Mouse (Mus musculus): Measurements from ENCODE around the gene Traf1. TPM values are rescaled to one million over a fixed set of nuclear protein-coding genes. Genes with fewer than 3 reads are reported as not detected.

Gene Traf1
- total and polyA plus RNA-seq, 3 experiments: 0.27 TPM; not detected in 2

DNA sequence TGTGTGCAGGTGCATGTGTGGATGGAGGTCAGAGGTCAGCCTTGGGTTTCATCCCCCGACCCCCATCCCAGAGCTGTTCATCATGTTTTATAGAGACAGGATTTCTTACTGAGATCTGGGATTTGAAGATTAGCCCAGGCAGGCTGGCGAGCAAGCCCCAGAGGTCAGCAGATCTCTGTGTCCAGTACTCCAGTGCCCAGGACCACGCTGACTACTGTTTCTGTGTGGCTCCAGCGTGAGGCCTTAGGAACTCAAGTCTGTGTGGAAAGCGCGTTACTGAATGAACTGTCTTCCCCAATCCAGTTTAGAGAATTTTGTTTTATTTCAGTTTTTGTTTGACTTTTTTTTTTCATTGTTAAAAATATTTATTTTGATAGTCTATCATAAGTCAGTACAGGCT is 2.7 kb upstream of the Traf1 start:
- TF ChIP-seq CTCF (IDR thresholded peaks at IDR 0.05; ENCODE audit: low read depth, low read length): no peak
- TF ChIP-seq GATA1 (IDR thresholded peaks at IDR 0.05; ENCODE audit: borderline replicate concordance, low read length): no peak
- no peak for TF ChIP-seq TAL1 (conservative IDR thresholded peaks at IDR 0.05; ENCODE audit: low read depth, low read length)
- no peak for TF ChIP-seq POLR2AphosphoS5 (IDR thresholded peaks at IDR 0.05; ENCODE audit: insufficient replicate concordance, low read depth, low read length)
- no peak for TF ChIP-seq GATA2 (IDR thresholded peaks at IDR 0.05; ENCODE audit: borderline replicate concordance, low read depth, low read length)
- Histone ChIP-seq H3K4me1 (ENCODE audit: insufficient read depth, low read depth, low read length) (peaks cover 19% of the 10 kb centered on the region), H3K9me3 (replicated peaks) (no peaks in the 10 kb centered on the region), H3K36me3 (replicated peaks) (no peaks in the 10 kb centered on the region), H3K27me3 (ENCODE audit: insufficient read depth, low read length) (peaks cover 17% of the 10 kb centered on the region), H3K4me3 (ENCODE audit: low read depth, low read length) (no peak overlapping the region)
- no peak for ATAC-seq (ENCODE audit: extremely low read depth, insufficient number of reproducible peaks, low FRiP score, poor library complexity, severe bottlenecking)
- DNase-seq (ENCODE audit: low spot score): no peak

GRCm38 (mm10) chr2:34963371-34963956 is 1.9 kb upstream of the Traf1 start:
- no peak for TF ChIP-seq POLR2AphosphoS5 (IDR thresholded peaks at IDR 0.05; ENCODE audit: insufficient replicate concordance, low read depth, low read length)
- no peak for TF ChIP-seq GATA1 (IDR thresholded peaks at IDR 0.05; ENCODE audit: borderline replicate concordance, low read length)
- TF ChIP-seq GATA2 (IDR thresholded peaks at IDR 0.05; ENCODE audit: borderline replicate concordance, low read depth, low read length): no peak
- no peak for TF ChIP-seq TAL1 (conservative IDR thresholded peaks at IDR 0.05; ENCODE audit: low read depth, low read length)
- TF ChIP-seq CTCF (IDR thresholded peaks at IDR 0.05; ENCODE audit: low read depth, low read length): no peak
- Histone ChIP-seq H3K36me3 (replicated peaks) (no peaks in the 10 kb centered on the region), H3K27me3 (ENCODE audit: insufficient read depth, low read length) (peaks cover 17% of the 10 kb centered on the region), H3K9me3 (replicated peaks) (no peaks in the 10 kb centered on the region), H3K4me3 (ENCODE audit: low read depth, low read length) (no peak overlapping the region), H3K4me1 (ENCODE audit: insufficient read depth, low read depth, low read length) (peaks cover 19% of the 10 kb centered on the region)
- ATAC-seq (ENCODE audit: extremely low read depth, insufficient number of reproducible peaks, low FRiP score, poor library complexity, severe bottlenecking) (no peak), DNase-seq (ENCODE audit: low spot score) (no peak)

GRCm38 (mm10) chr2:34962893-34963292 is 1.3 kb upstream of the Traf1 start:
- no peaks in the 10 kb centered on the region for H3K36me3 ChIP-seq (replicated peaks)
- no peak overlapping the region for H3K4me3 ChIP-seq (ENCODE audit: low read depth, low read length)
- peaks cover 21% of the 10 kb centered on the region for H3K27me3 ChIP-seq (ENCODE audit: insufficient read depth, low read length)
- TF ChIP-seq TAL1 (conservative IDR thresholded peaks at IDR 0.05; ENCODE audit: low read depth, low read length): no peak
- no peak for ATAC-seq (ENCODE audit: extremely low read depth, insufficient number of reproducible peaks, low FRiP score, poor library complexity, severe bottlenecking)
- H3K9me3 ChIP-seq (replicated peaks): no peaks in the 10 kb centered on the region
- no peak for DNase-seq (ENCODE audit: low spot score)
- peaks cover 19% of the 10 kb centered on the region for H3K4me1 ChIP-seq (ENCODE audit: insufficient read depth, low read depth, low read length)

- no peak for ATAC-seq (ENCODE audit: extremely low read depth, insufficient number of reproducible peaks, low FRiP score, poor library complexity, severe bottlenecking)
- H3K4me1 ChIP-seq (ENCODE audit: insufficient read depth, low read depth, low read length): peaks cover 19% of the 10 kb centered on the region
- no peak for DNase-seq (ENCODE audit: low spot score)
- peaks cover 26% of the 10 kb centered on the region for H3K27me3 ChIP-seq (ENCODE audit: insufficient read depth, low read length)
- H3K4me3 ChIP-seq (ENCODE audit: low read depth, low read length): no peak overlapping the region
- TF ChIP-seq CTCF (IDR thresholded peaks at IDR 0.05; ENCODE audit: low read depth, low read length) (no peak), GATA1 (IDR thresholded peaks at IDR 0.05; ENCODE audit: borderline replicate concordance, low read length) (no peak), POLR2AphosphoS5 (IDR thresholded peaks at IDR 0.05; ENCODE audit: insufficient replicate concordance, low read depth, low read length) (no peak), GATA2 (IDR thresholded peaks at IDR 0.05; ENCODE audit: borderline replicate concordance, low read depth, low read length) (no peak), TAL1 (conservative IDR thresholded peaks at IDR 0.05; ENCODE audit: low read depth, low read length) (no peak)
- no peaks in the 10 kb centered on the region for H3K36me3 ChIP-seq (replicated peaks)
- H3K9me3 ChIP-seq (replicated peaks): no peaks in the 10 kb centered on the region
Measured at GRCm38 (mm10) chr2:34962211-34962610, 639 bp upstream of the Traf1 start.

DNA sequence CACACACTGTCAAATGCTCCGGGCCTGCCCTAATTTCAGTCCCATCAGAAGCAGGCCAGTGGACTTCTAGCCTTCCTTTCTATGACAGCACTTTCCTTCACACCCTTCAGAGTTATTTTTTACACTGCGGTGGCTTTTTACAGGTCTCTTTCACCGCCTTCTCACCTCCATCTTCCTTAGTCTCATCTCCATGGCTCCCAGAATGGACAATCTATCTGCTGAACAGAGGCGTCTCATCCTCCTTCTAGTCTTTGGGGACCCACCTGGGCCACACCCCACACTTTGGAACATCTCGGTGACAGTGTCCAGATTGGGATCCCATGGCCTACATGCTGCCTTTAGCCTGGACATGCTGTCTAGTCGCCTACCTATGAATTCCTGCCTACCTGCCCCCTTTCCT is 606 bp downstream of the Traf1 start:
- no peak for DNase-seq (ENCODE audit: low spot score)
- Histone ChIP-seq H3K9me3 (replicated peaks) (no peaks in the 10 kb centered on the region), H3K27me3 (ENCODE audit: insufficient read depth, low read length) (peaks cover 36% of the 10 kb centered on the region), H3K36me3 (replicated peaks) (no peaks in the 10 kb centered on the region), H3K4me1 (ENCODE audit: insufficient read depth, low read depth, low read length) (peaks cover 17% of the 10 kb centered on the region), H3K4me3 (ENCODE audit: low read depth, low read length) (no peak overlapping the region)
- TF ChIP-seq GATA1 (IDR thresholded peaks at IDR 0.05; ENCODE audit: borderline replicate concordance, low read length) (no peak), TAL1 (conservative IDR thresholded peaks at IDR 0.05; ENCODE audit: low read depth, low read length) (no peak), GATA2 (IDR thresholded peaks at IDR 0.05; ENCODE audit: borderline replicate concordance, low read depth, low read length) (no peak), CTCF (IDR thresholded peaks at IDR 0.05; ENCODE audit: low read depth, low read length) (no peak), POLR2AphosphoS5 (IDR thresholded peaks at IDR 0.05; ENCODE audit: insufficient replicate concordance, low read depth, low read length) (no peak)
- ATAC-seq (ENCODE audit: extremely low read depth, insufficient number of reproducible peaks, low FRiP score, poor library complexity, severe bottlenecking): no peak

DNA sequence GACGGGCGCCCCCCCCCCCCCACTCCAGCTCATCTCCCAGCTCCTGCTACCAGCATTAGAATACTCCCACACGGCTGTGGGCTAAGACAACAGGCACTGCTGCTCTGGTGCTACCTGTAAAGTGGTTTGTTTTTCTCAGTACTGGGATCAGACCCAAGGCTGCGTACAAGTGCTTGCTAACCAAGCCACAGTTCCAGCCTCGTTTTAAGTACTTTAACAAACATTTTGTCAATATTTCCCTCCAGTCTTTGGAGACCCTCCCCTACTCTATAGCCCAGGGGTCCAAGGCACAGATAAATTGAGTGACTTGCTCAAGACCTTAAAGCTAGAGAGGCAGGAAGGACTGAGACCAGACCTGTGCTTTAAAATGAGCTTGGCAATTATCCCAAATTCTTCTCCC is 1.1 kb downstream of the Traf1 start:
- peaks cover 12% of the 10 kb centered on the region for H3K4me1 ChIP-seq (ENCODE audit: insufficient read depth, low read depth, low read length)
- TF ChIP-seq CTCF (IDR thresholded peaks at IDR 0.05; ENCODE audit: low read depth, low read length) (no peak), GATA2 (IDR thresholded peaks at IDR 0.05; ENCODE audit: borderline replicate concordance, low read depth, low read length) (no peak), TAL1 (conservative IDR thresholded peaks at IDR 0.05; ENCODE audit: low read depth, low read length) (no peak), GATA1 (IDR thresholded peaks at IDR 0.05; ENCODE audit: borderline replicate concordance, low read length) (no peak), POLR2AphosphoS5 (IDR thresholded peaks at IDR 0.05; ENCODE audit: insufficient replicate concordance, low read depth, low read length) (no peak)

More for the DNA sequence above, 1.1 kb downstream of the Traf1 start:
- peaks cover 36% of the 10 kb centered on the region for H3K27me3 ChIP-seq (ENCODE audit: insufficient read depth, low read length)
- no peak overlapping the region for H3K4me3 ChIP-seq (ENCODE audit: low read depth, low read length)
- no peaks in the 10 kb centered on the region for H3K9me3 ChIP-seq (replicated peaks)
- DNase-seq (ENCODE audit: low spot score) (no peak), ATAC-seq (ENCODE audit: extremely low read depth, insufficient number of reproducible peaks, low FRiP score, poor library complexity, severe bottlenecking) (no peak)
- no peaks in the 10 kb centered on the region for H3K36me3 ChIP-seq (replicated peaks)

Data from G1E (cell line).